Mouse (Mus musculus) mesoderm, embryonic 11.5 days (tissue): ENCODE results near the gene Hist2h3c1.
"Not testable (repeated sequence)": the region's sequence is repeated elsewhere in the genome, so short reads cannot be mapped to it uniquely, and the experiment has no call there.

Source experiments
- DNase-seq: peaks from one replicate; pipeline ENCODE4 v3.0.0-alpha.2; 2012; ENCODE audit warnings: low read depth, low spot score

The Hist2h3c1 gene

GRCm38 (mm10) chr3:96246427-96246856 lies at the start of gene Hist2h3c1:
TSS of gene Hist2h3c1 (plus strand) at chr3:96246685.
- not testable (repeated sequence) for DNase-seq

GRCm38 (mm10) chr3:96197129-96197749 lies 49.2 kb upstream of the Hist2h3c1 start:
- peak; percentile 90 for DNase-seq

- no peak for DNase-seq
Observed at GRCm38 (mm10) chr3:96198181-96198580, 48.3 kb upstream of the Hist2h3c1 start.

GRCm38 (mm10) chr3:96198601-96199251 lies 47.8 kb upstream of the Hist2h3c1 start:
- not testable (repeated sequence) for DNase-seq

- DNase-seq: no peak
Observed at GRCm38 (mm10) chr3:96199731-96200130, 46.8 kb upstream of the Hist2h3c1 start.

GRCm38 (mm10) chr3:96207819-96208218 lies 38.7 kb upstream of the Hist2h3c1 start:
- DNase-seq: no peak

GRCm38 (mm10) chr3:96209242-96209641 lies 37.2 kb upstream of the Hist2h3c1 start:
- peak; percentile 35 for DNase-seq

- DNase-seq: no peak
Observed at GRCm38 (mm10) chr3:96219191-96219641, 27.3 kb upstream of the Hist2h3c1 start.

GRCm38 (mm10) chr3:96219661-96220130 lies 26.8 kb upstream of the Hist2h3c1 start, which contains the start of the genes Bola1 and Hist2h2ab:
TSS of gene Bola1 (minus strand) at chr3:96219709.
TSS of gene Hist2h2ab (plus strand) at chr3:96219865.
- peak; percentile 88 for DNase-seq

- DNase-seq: peak; percentile 62
Observed at GRCm38 (mm10) chr3:96220131-96220764, 26.2 kb upstream of the Hist2h3c1 start.

- DNase-seq: peak; percentile 89
Observed at GRCm38 (mm10) chr3:96220765-96221639, 25.5 kb upstream of the Hist2h3c1 start, which contains the start of the genes Hist2h2ac and Hist2h2be. TSS of gene Hist2h2ac (minus strand) at chr3:96220880. TSS of gene Hist2h2be (plus strand) at chr3:96221119.

- no peak for DNase-seq
Observed at GRCm38 (mm10) chr3:96221640-96222038, 24.8 kb upstream of the Hist2h3c1 start.

GRCm38 (mm10) chr3:96222774-96223173 lies 23.7 kb upstream of the Hist2h3c1 start:
- no peak for DNase-seq

- DNase-seq: no peak
Observed at GRCm38 (mm10) chr3:96225421-96225820, 21.1 kb upstream of the Hist2h3c1 start.

- no peak for DNase-seq
Observed at GRCm38 (mm10) chr3:96226695-96227648, 19.5 kb upstream of the Hist2h3c1 start.

- DNase-seq: no peak
Observed at GRCm38 (mm10) chr3:96228828-96229227, 17.7 kb upstream of the Hist2h3c1 start.

GRCm38 (mm10) chr3:96230404-96230803 lies 16.1 kb upstream of the Hist2h3c1 start:
- DNase-seq: no peak

GRCm38 (mm10) chr3:96230910-96231757 lies 15.4 kb upstream of the Hist2h3c1 start:
- no peak for DNase-seq

GRCm38 (mm10) chr3:96231758-96232120 lies 14.7 kb upstream of the Hist2h3c1 start:
- DNase-seq: no peak
